Mouse (Mus musculus) fibroblast of lung, adult 2 months (primary cell): ENCODE data around the gene Elmo1.

Experiments used
- DNase-seq: peaks from one replicate; pipeline ENCODE4 v3.0.0-alpha.2; 2011; ENCODE audit warnings: low read depth

Gene Elmo1

DNA sequence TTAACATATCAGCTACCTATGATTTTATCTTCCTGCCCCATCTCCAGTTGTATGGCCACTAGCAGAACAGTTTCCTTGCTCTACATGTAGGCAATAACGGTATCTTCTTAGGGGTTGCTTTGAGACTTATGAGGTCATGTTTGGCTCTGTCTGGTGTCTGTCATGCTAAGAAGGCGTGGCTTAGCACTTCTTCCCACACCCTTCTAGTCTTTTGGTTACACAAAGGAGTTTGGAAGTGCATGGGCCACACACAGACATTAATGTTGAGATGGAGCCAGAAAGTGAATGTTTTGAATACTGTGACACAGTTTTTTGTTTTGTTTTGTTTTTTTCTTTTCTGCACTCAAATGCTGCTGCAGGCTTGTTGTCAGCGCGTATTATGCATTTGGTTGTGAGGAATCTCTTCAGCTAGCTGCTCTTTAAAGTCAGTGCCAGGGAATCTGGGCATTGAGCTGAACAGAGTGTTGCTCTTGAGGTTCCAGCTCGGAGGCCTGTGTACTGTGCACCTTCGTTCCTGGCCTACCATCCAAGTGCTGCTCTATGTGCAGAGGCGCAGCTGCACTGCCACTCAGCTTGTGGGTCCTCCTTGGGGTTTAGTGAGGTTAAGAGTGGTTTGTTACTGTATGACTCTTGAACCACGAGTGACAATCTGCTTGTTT lies 31.1 kb downstream of the Elmo1 start:
- DNase-seq, result no peak

DNA sequence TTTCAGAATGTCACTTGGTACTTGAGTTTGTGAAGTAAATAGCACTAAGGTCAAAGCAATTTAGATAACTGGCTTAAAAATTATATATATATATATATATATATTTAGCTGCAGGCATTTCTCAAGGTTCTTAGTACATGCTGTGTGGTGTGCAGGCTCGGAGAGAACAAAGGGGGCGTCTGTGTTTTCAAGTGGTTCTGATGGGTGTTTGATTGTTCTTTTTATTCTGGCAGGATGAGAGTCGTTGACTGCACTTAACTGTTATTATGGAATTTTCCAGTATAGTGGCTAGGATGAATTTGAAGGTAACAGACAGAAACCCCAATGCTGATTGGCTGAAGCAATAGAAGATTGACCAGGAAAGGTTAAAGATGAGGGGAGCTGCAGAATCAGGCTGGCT lies 33.6 kb downstream of the Elmo1 start:
- no peak for DNase-seq

DNA sequence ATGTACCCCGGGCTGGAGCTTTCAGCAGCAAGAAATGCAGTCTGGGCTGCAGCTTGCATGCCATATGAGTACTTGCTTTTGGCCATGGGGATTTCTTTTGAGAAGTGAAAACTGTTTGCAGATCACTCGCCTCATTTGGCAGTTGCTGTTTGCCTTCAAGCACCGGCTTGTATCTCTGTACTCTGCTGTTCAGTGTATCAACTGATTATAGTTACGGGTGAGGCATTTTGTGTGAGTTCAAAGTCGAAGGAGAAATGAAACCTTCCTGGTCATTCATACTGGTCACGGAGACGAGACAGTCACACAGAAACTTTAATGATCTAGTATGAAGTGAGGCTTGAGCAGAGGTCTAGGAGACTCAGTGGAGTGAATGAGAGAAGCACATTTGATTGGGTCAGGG lies 34.6 kb downstream of the Elmo1 start:
- DNase-seq, result no peak

DNA sequence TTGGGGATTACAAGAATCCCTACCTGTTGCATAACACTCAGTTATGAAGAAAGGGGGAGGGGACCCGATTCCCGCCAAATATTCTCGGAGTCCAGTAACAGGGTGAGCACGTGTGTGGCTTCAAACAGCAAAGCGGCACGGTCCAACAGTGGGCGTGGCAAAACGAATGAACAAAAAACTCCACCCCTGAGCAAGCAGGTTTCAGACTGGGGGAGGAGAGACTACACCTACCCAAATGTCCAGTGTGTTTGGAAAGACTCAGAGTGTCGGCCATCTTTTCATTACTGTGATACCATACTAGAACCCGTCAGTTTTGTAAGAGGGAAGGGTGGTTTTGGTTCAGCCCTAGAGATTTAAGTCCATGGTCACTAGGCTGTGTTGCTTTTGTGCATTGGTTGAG lies 35.4 kb downstream of the Elmo1 start:
- DNase-seq, result no peak

DNA sequence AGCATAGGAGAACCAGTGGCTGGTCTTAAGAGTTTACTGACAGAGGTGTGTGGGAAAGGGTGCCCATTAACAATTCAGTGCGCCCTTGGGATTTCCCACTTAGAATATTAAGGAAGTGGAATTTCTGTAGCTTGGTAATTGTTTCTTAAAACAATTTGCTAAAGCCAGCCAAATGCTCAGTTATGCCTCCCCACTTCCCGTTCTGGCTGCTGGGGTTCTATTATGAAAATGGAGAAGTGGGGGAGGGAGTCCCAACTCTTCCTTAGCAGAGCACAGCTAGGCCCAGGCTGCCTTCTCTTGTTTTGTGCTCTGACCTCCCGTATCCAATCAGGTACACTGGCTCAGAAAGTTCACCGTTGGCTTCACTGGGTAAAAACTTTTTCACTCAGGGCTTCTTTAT lies 37.2 kb downstream of the Elmo1 start:
- DNase-seq, result no peak

DNA sequence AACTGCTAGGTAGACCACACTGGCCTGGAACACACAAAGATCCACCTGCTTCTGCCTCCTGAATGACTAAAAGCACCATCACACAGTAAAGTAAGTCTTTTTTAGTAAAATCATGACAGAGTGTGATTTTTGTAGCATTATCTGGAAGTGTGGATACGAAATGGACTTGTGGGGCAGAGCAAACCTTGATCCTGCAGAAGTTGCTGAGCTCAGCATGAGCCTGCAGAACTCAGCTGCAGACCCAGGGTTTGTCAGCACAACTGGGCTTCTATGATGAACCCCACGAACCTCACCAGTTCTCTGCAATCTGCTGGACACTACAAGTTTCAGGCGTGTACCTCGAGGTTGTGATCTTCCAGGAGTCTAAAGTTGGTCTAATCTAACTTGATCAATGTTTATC lies 37.7 kb downstream of the Elmo1 start:
- no peak for DNase-seq

DNA sequence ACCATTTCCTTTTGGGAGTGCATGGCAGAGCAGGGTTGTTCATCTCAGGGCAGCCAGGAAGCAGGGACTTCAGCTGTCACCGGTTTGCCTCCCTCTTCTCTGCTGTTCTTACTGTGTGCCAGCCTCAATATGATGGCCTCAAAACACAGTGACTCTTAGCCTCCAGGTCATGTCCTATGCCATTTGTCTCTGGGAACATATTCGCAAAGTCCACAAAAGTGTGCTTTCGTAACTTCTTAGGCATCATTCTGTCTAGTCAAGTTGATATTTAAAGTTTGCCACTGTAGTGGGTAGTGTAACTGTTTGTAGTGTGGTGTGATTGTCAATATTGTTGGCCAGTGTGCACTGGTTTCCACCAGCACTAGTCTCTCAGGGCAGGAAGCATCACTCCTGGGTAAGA lies 40.3 kb downstream of the Elmo1 start:
- no peak for DNase-seq

DNA sequence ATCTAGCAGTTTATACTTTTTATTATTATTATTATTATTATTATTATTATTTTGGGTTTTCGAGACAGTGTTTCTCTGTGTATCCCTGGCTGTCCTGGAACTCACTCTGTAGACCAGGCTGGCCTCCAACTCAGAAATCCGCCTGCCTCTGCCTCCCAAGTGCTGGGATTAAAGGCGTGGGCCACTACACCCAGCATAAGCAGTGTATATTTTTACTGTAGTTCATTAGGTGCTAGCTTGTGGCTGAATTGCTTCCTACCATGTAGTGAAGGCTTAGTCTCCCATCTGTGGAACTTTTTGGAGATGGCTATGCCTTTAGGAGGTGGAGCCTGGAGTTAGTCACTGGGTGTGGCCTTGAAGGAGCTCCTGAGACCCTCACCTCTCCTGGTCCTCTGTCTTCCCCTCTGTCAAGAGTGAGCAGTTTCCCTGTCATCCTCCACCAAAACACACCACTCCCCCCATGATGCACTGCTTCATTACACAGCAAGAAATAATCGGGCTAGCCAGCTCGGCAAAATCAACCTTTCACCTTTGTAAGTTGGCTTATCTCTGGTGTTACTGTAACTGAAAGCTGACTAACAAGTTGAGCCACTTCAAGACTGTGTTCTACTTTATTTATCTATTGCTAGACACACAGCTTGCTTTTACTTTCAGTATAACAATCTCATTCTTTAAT lies 41.1 kb downstream of the Elmo1 start:
- DNase-seq, result no peak

DNA sequence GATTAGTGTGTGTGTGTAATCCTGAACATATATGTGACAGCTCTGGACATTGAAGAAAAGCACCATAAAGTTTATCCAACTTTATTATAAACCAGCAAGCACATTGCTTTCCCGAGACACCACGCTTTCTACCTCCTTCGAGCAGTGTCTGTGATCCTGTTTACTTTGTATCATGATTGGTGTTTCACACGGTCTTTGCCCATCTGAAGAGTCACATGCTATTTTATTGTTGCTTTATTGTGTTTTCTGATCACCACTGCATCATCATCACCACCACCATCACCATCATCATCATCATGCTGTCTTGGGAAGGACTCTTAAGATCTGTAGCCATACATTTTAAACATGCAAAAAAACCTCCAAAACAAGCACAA lies 41.6 kb downstream of the Elmo1 start:
- no peak for DNase-seq

DNA sequence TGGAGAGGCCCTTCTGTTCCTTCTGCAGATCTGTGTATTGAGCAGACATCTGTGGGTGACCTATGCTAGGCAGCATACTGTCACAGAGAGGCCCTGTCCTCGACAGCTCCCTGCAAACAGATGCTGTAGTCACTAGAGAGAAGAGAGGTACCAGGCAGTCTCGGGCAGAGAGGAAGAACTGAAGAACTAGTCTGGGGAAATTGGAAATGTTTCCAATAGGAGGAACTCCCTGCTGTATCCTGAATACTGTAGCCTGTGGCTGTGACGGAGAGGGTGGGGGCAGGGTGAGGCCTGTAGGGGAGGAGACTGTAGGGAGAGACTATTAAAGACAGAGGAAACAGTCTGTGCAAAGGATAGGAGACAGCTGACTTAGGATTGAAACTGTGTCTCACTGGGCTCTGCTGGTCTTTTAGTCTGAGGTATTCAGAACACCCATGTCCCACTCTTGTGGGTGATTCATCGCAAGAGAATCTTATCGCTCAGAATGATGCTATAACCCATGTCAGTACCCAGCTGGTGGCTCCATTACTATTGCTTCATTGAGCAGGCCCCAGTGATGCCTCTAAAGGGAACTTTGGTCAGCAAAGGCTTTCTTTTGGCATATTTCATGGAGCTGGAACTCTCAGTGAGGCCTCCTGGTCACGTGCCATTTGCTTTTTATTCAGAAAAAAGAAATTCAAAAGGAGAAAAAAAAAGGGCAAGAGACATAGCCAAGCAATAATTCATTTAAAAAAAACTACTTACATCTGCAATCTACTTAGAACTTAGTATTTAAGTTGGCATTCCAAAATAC lies 43.4 kb downstream of the Elmo1 start:
- DNase-seq, result no peak

DNA sequence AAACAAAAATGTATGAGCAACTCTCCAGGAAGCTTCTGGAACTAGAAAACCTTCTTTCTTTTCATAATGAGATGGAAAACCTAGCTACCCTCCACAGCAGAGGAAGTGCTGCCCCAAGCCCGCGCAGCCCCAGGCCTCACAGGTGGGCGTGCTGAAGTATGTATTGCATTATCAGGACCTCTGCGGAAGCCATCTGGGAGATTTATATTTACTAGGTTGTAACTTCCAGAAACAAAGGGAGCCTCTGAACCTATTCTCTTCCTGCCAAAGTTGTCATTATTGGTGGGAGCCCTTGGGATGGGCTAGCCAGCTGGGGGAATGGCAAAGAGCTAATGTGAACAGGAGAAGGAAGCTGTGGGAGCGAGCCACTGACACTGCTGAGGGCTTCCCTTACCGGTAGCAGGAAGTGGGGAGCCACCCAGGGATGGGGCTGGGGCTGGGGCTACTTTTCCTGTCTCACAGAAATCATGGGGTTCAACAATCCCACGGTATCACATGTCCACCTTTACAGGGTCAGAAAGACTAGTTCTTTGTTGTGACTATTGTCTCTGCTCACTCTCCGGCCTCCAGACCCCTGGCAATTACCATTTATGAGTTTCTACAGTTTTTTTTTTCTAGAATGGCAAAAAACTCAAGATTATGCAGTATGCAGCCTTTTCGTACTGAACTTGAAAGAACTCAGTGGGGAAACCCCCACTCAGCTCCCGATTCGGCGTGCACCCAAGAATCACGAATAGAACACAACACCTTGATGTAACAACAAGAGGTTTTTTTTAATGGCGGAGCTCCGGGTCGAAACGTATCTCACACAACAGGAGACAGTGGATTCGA lies 44.2 kb downstream of the Elmo1 start:
- no peak for DNase-seq

DNA sequence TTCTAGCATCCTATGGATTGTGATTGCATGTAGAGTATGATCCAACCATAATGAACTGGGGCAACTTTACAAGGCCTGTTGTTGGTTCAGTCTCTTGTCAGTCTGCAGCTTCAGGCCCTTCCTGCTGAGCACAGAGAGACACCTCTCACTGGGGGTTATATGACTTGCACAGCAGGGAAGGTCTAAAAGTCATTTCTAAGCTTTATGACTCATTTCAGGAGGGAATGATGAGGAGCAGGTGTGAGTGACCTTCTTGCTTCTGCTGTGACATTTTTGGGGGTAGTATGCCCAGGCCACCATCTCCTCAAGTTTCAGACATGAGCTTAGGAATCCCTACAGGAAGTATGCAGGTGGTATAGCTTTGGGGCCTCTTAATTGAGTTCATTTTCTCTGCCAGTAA lies 46.4 kb downstream of the Elmo1 start:
- no peak for DNase-seq

DNA sequence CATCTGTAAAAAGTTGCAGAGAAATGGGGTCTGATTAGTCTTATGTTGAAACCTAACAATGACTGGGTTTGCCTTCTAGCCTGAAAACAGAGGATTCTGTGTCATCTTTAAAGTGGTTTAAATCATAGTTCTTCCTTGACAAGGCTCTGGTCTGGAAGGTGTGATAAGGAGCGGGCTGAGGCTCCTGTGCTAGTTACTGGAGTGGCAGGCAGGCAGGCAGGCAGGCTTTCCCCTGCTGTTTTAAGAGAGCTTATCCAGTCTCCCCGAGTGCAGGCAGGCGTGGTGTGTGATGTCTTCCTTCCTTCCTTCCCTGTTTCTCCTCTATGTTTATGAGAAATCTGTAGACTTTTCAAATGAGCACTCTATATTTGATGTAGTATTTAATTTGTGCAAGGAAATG lies 48.1 kb downstream of the Elmo1 start:
- DNase-seq, result no peak

DNA sequence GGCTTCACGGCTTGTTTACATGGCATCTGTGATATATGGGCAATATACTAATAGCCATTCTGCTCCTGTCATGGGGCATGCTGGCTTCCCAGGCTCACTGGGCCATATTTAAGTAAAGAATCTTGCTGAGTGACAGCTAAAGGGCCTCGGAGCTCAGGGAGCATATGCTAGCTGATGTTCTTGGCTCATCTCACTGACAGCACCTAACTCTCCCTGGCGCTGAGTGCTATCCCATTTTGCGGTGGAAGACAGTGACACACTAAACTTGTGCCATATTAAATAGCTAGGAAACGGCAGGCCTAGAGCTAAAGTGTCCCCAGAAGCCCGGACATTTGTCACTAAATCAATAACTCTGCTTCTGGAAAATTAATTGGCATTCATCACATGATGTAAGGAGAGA lies 48.7 kb downstream of the Elmo1 start:
- no peak for DNase-seq

DNA sequence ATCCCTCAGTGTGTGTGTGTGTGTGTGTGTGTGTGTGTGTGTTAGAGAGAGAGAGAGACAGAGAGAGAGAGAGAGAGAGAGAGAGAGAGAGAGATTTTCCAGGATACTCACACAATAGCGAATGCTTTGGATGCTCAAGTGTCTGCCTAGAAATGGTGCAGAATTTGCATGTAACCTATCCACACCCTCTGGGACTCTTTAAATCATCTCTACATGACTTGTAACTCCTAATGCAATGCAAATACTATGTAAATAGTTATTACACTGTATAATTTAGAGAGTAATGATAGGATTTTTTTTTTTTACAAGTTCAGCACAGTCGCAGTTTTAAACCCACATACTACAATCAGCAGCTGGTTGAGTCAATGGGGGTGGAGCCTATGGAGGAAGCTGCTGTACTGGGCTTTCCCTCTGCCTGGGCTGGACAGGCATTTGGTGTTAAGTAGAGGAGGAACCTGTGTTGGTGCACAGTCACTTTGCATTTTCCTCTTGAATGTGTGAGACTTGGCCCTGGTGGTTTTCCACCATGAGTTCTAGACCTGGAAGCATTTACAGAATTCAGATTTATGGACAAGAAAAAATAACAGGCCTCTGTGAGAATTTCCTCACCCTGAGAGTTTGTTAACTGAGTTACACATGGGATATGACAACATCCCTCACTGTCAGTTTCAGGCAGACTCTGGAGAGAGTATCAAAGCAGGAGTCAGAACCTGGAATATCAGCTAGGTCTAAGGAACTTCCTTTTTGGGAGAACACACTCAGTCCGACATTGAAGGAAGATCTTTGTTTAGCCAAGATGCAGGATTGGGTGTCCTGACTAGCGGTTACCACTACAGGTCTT lies 49.6 kb downstream of the Elmo1 start:
- no peak for DNase-seq

DNA sequence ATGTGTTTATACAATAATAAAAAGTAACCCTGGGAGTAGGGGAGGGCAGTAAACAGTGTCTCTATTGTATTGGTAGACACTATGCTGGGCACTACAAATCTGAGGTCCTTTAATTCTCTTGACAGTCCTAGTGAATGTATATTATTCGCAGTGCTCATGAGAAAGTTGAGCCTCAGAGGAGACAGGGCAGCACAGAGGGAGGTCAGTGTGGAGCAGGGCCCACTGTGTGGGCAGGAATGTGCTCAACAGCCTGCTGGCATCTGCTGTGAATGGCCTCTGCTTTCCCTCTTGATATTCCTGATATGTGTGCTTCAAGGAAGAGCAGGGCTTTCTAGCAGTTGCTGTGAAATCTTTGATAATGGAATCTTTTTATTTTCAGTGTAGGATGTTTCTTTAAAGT lies 52.2 kb downstream of the Elmo1 start:
- DNase-seq, result no peak

DNA sequence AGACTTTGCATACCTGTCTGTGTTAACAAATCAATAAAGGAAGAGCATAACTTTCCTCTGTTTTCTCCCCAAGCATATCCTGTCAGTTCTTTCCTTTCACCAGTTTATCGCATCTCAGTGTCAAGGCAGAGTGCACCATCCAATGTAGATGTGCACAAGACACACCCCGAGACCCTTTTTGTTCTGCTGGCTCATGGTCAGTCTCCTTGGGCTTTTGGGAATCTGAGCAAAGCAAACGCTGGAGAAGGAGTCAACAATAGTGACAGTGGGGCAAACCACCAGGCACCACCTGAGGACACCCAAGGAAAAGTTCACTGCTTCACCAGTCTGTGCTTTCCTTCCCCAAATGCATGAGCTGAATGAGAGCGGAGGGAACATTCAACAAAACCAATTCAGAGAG lies 56.5 kb downstream of the Elmo1 start:
- DNase-seq, result no peak

DNA sequence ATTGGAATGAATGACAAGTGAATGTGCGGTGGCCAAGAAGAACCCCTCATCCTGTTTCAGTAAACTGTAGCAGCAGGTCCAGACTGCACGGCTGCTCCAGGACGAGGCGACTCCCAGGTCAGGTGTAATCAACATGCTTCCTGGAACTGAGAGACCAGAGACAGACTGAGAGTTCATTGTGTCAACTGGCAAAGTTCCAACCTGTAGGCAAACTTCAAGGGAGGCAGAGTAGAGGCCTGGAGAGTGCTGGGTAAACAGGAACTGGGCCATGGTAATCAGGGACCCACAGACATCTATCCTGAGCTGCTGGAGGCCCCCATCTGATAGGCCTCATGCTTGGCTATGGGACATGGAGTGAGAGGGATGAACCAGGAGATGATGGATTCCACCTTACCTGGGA lies 57.3 kb downstream of the Elmo1 start:
- DNase-seq, result no peak

DNA sequence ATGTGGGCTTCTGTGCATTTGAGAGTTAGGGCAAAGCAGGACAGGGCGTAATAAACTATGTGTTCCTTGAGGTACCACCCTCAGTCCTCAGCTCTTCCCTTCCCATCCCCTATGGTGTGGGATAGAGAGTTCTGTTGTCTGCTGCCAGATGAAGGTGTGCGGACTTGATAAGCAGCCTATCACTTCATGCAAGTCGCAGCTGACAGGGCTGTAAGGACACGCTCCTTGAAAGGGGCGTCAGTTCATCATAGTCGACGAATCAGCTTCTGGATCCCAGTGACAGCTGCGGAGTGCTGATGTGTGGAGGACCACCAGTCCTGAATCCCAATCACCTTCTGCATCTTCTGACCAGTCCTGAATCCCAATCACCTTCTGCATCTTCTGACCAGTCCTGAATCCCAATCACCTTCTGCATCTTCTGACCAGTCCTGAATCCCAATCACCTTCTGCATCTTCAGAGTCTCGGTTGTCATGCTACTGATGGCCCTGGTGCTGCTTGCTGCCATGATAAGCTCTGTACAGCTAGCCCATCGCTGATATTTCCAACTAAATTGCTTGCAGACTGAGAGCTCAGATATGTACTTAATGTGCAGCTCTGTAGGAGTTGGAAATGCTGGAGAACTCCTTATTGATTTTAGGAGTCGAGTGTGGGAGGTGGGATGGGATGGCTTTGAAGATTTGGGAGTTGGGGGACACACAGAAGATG lies 59.9 kb downstream of the Elmo1 start:
- DNase-seq, result no peak

DNA sequence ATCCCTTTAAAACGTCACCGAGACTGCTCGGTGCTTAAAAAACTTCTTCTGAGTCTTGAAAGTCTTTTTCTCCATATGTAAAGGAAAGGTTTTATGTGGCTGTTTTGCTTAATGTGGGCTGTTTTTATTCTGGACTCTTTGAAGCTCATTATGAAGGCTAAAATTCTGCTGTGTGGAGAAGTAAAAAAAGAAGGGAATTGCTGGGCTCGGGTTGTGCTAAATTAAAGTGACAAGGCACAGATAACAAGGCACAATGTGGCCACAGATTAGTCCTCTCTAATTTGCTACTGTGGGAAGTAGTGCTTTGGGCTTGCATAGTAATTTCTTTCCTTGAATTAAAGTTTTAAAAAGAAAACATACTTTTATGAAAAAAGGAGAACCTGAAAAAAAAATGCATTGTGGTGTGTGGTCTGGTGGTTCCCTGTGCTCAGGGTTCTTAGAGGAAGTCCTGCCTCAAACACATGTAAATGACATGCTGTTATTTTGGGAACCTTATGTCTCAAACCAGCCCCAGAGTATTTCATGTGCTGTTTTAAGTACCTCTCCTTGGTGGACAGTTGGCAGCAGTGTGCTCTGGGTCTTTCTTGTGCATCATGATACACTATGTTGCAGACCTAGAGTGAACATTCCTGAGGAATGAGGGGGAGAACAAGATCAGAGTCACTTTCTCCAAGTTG lies 61.0 kb downstream of the Elmo1 start:
- DNase-seq, result no peak
